Mouse (Mus musculus) CH12.LX (cell line): Measurements from ENCODE around the gene Shroom1. TPM values are rescaled to one million over a fixed set of nuclear protein-coding genes. Genes with fewer than 3 reads are reported as not detected.

Source experiments
- DNase-seq: peaks from one replicate; pipeline ENCODE4 v3.0.0-alpha.2; 2013; ENCODE audit errors: extremely low read depth
- H3K27ac ChIP-seq: 2 replicates; pipeline ENCODE4 v1.5.1; 2012; ENCODE audit warnings: low read depth, mild to moderate bottlenecking, control low read depth, moderate library complexity; ENCODE audit not compliant: insufficient read depth
- H3K27me3 ChIP-seq: replicated peaks from 2 replicates; pipeline ENCODE3; 2012; ENCODE audit warnings: inconsistent platforms
- H3K36me3 ChIP-seq, 2 experiments: replicated peaks in 1 of 2; 2 replicates each; pipeline versions ENCODE3 to v1.6.1; 2012; ENCODE audit warnings: inconsistent platforms in 1 of 2, low read length in 1 of 2, mild to moderate bottlenecking in 1 of 2, mixed read lengths in 1 of 2, moderate library complexity in 1 of 2; ENCODE audit not compliant: control insufficient read depth in 1 of 2, insufficient read depth in 1 of 2
- H3K4me1 ChIP-seq, 2 experiments: 2 replicates each; pipeline ENCODE4 v1.6.1; 2012; ENCODE audit warnings: inconsistent platforms in 1 of 2, moderate library complexity in 1 of 2; ENCODE audit not compliant: insufficient read depth in 2 of 2, control insufficient read depth in 1 of 2
- H3K4me2 ChIP-seq: 2 replicates; pipeline ENCODE4 v1.6.1; 2012; ENCODE audit warnings: low read depth, mild to moderate bottlenecking, control low read depth; ENCODE audit not compliant: poor library complexity, insufficient read depth, severe bottlenecking
- H3K4me3 ChIP-seq, 3 experiments: fragments of 150-350 bp in 1 of 3; sonication (generic) in 1 of 3; replicated peaks in 1 of 3; 2 replicates each; pipeline versions ENCODE3 to v1.5.1; 2011 to 2012; ENCODE audit warnings: low read depth in 2 of 3, low read length in 2 of 3, mild to moderate bottlenecking in 2 of 3, moderate library complexity in 2 of 3, control low read depth in 1 of 3, improper control_type of control experiment in 1 of 3, inconsistent platforms in 1 of 3, mixed read lengths in 1 of 3; ENCODE audit not compliant: poor library complexity in 1 of 3
- H3K79me2 ChIP-seq: replicated peaks from 2 replicates; pipeline ENCODE4 v1.6.1; 2012; ENCODE audit warnings: mild to moderate bottlenecking, moderate library complexity; ENCODE audit not compliant: control insufficient read depth, poor library complexity, insufficient read depth, severe bottlenecking; ENCODE audit errors: extremely low read depth
- H3K9ac ChIP-seq: 2 replicates; pipeline ENCODE4 v1.6.1; 2012; ENCODE audit warnings: low read depth, mild to moderate bottlenecking, control low read depth, moderate library complexity; ENCODE audit not compliant: insufficient read depth
- H3K9me3 ChIP-seq: replicated peaks from 2 replicates; pipeline ENCODE3; 2012; ENCODE audit warnings: low read length, inconsistent platforms, mixed read lengths
- BHLHE40 ChIP-seq: IDR thresholded peaks from 2 replicates; pipeline ENCODE4 v1.6.1; 2011; ENCODE audit warnings: mild to moderate bottlenecking, low read depth, low read length, improper control_type of control experiment
- CHD2 ChIP-seq: IDR thresholded peaks from 2 replicates; pipeline ENCODE4 v1.6.1; 2011; ENCODE audit warnings: low read length, improper control_type of control experiment
- CTCF ChIP-seq, 2 experiments: IDR thresholded peaks in 1 of 2; conservative IDR thresholded peaks in 1 of 2; 2 replicates each; pipeline ENCODE4 v1.5.1; 2011 to 2012; ENCODE audit warnings: low read depth in 2 of 2, low read length in 2 of 2, improper control_type of control experiment in 1 of 2, inconsistent platforms in 1 of 2, mild to moderate bottlenecking in 1 of 2, moderate library complexity in 1 of 2
- ETS1 ChIP-seq: conservative IDR thresholded peaks from 2 replicates; pipeline ENCODE4 v1.6.1; 2012; ENCODE audit warnings: low read depth, mild to moderate bottlenecking, inconsistent platforms, low read length, improper control_type of control experiment, moderate library complexity
- HCFC1 ChIP-seq: IDR thresholded peaks from 2 replicates; pipeline ENCODE4 v1.6.1; 2012; ENCODE audit warnings: low read depth, mild to moderate bottlenecking, inconsistent platforms, low read length, improper control_type of control experiment
- JUN ChIP-seq: IDR thresholded peaks from 2 replicates; pipeline ENCODE4 v1.6.1; 2011; ENCODE audit warnings: low read depth, mild to moderate bottlenecking, low read length, improper control_type of control experiment, moderate library complexity; ENCODE audit not compliant: insufficient read depth
- JUND ChIP-seq: conservative IDR thresholded peaks from 2 replicates; pipeline ENCODE4 v1.6.1; 2011; ENCODE audit warnings: low read depth, low read length, improper control_type of control experiment
- KAT2A ChIP-seq: IDR thresholded peaks from 2 replicates; pipeline ENCODE4 v1.6.1; 2012; ENCODE audit warnings: low read length, improper control_type of control experiment, inconsistent platforms; ENCODE audit not compliant: insufficient replicate concordance
- MAX ChIP-seq: IDR thresholded peaks from 2 replicates; pipeline ENCODE4 v1.6.1; 2011; ENCODE audit warnings: low read length, improper control_type of control experiment
- MAZ ChIP-seq: IDR thresholded peaks from 2 replicates; pipeline ENCODE4 v1.6.1; 2012; ENCODE audit warnings: low read depth, mild to moderate bottlenecking, inconsistent platforms, low read length, improper control_type of control experiment, moderate library complexity
- MEF2A ChIP-seq: IDR thresholded peaks from 2 replicates; pipeline ENCODE4 v1.6.1; 2014; ENCODE audit warnings: low read depth, mild to moderate bottlenecking, inconsistent platforms, low read length, improper control_type of control experiment, borderline replicate concordance
- MXI1 ChIP-seq: IDR thresholded peaks from 2 replicates; pipeline ENCODE4 v1.6.1; 2011; ENCODE audit warnings: mild to moderate bottlenecking, low read depth, low read length, improper control_type of control experiment
- MYC ChIP-seq: IDR thresholded peaks from 2 replicates; pipeline ENCODE4 v1.6.1; 2011; ENCODE audit warnings: low read depth, mild to moderate bottlenecking, improper control_type of control experiment, low read length
- NELFE ChIP-seq: IDR thresholded peaks from 2 replicates; pipeline ENCODE4 v1.6.1; 2011; ENCODE audit warnings: low read depth, low read length, improper control_type of control experiment
- NRF1 ChIP-seq: IDR thresholded peaks from 2 replicates; pipeline ENCODE4 v1.6.1; 2014; ENCODE audit warnings: low read depth, mild to moderate bottlenecking, inconsistent platforms, low read length, improper control_type of control experiment, moderate library complexity
- POLR2A ChIP-seq: IDR thresholded peaks from 2 replicates; pipeline ENCODE4 v1.6.1; 2011; ENCODE audit warnings: low read depth, mild to moderate bottlenecking, improper control_type of control experiment, low read length
- SIN3A ChIP-seq: IDR thresholded peaks from 2 replicates; pipeline ENCODE4 v1.6.1; 2012; ENCODE audit warnings: low read length, improper control_type of control experiment, inconsistent platforms
- TCF12 ChIP-seq: IDR thresholded peaks from 2 replicates; pipeline ENCODE4 v1.6.1; 2014; ENCODE audit warnings: low read depth, mild to moderate bottlenecking, inconsistent platforms, low read length, improper control_type of control experiment
- UBTF ChIP-seq: IDR thresholded peaks from 2 replicates; pipeline ENCODE4 v1.6.1; 2012; ENCODE audit warnings: low read depth, mild to moderate bottlenecking, inconsistent platforms, low read length, improper control_type of control experiment, moderate library complexity
- ZKSCAN1 ChIP-seq: IDR thresholded peaks from 2 replicates; pipeline ENCODE4 v1.6.1; 2012; ENCODE audit warnings: low read depth, inconsistent platforms, low read length, improper control_type of control experiment, borderline replicate concordance
- dilution Hi-C: fragments of 300-500 bp; cut with MboI; formaldehyde crosslinking; loops from 2 replicates; pipeline ENCODE4 v1.14.3; 2020; ENCODE audit warnings: low sequenced_read_pairs; ENCODE audit not compliant: extremely low pct_unique_long_range_greater_than_20kb, extremely low pct_ligation_motif_present
- in situ Hi-C: fragments of 300-500 bp; cut with MboI; formaldehyde crosslinking; loops from 3 replicates; pipeline ENCODE4 v1.14.3; 2019; ENCODE audit warnings: low sequenced_read_pairs, low pct_ligation_motif_present, low pct_unique_long_range_greater_than_20kb, mixed read lengths
- polyA plus RNA-seq: library from polyadenylated mRNA; unstranded; fragments of >175 nt; gene quantifications from 2 replicates; pipeline ENCODE4 v1.2.1, GENCODE M21; 2012; ENCODE audit warnings: low read depth; ENCODE audit not compliant: insufficient read length
- total RNA-seq, 2 experiments: library from RNA; depleted of rRNA; stranded (reverse); fragments of 300-350 nt in 1 of 2; fragments of >200 nt in 1 of 2; gene quantifications; 2 replicates each; pipeline ENCODE4 v1.2.3; 2012 to 2014

Gene Shroom1
- total and polyA plus RNA-seq, 3 experiments, result not detected

GRCm38 (mm10) chr11:53430670-53431346 is 26.2 kb upstream of the Shroom1 start, which contains the start of the genes Uqcrq and Gdf9 (continued):
- TF ChIP-seq MEF2A, result no peak; the same call in 1 of the 2 replicates
- peak; percentile 80 for TF ChIP-seq BHLHE40
- peak; percentile 86 for TF ChIP-seq HCFC1
- peak; percentile 52; the same call in 1 of the 2 replicates for TF ChIP-seq JUN
- no peak for TF ChIP-seq ZKSCAN1

- no peak for DNase-seq
- H3K9me3 ChIP-seq, result no peaks in the 10 kb centered on the region
- peaks cover 12 to 26% of the 10 kb centered on the region in 2 experiments for H3K36me3 ChIP-seq
- H3K4me3 ChIP-seq, result peak overlapping the region; percentile 28 to 49 (median 44)
- H3K4me2 ChIP-seq, result peak overlapping the region; percentile 63
- in situ Hi-C loops (no loop called here), dilution Hi-C loops (no loop called here)
- H3K27me3 ChIP-seq, result peaks cover 3% of the 10 kb centered on the region
- H3K4me1 ChIP-seq, result peaks cover 14 to 28% of the 10 kb centered on the region in 2 experiments
- TF ChIP-seq ETS1, result no peak
- 0 out of 2 replicates have a peak, but pooled peaks have one; percentile 45 for TF ChIP-seq MXI1
- 0 out of 2 replicates have a peak, but pooled peaks have one; percentile 53 for TF ChIP-seq NELFE
- peaks cover 18% of the 10 kb centered on the region for H3K79me2 ChIP-seq
- H3K27ac ChIP-seq, result no peak overlapping the region
- H3K9ac ChIP-seq, result 0 out of 2 replicates have a peak overlapping the region, but pooled peaks have one; percentile 14
These were observed 25.5 kb upstream of the Shroom1 start for GRCm38 (mm10) chr11:53431347-53432056.

DNA sequence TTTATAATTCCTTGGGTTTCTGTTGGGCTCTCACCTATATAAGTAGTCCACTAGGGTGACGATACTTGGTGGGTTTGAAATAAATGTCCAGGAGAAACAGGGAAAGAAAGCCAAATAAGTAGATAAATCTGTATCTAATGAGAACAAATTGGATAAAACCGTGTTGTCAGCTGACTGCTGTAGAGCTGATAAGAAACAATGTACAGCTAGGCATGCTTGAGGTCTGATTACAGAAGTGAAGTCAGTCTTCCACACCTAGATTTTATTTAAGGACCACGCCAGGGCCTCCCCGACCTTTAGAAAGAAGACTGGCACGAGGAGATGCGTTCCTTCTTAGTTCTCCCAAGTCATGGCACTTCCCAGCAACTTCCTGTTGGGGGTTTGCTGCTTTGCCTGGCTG is 23.9 kb upstream of the Shroom1 start:
- Histone ChIP-seq H3K36me3 (peaks cover 9 to 15% of the 10 kb centered on the region in 2 experiments), H3K4me3 (no peak overlapping the region), H3K27ac (no peak overlapping the region), H3K27me3 (peaks cover 3% of the 10 kb centered on the region), H3K4me1 (peaks cover 17 to 33% of the 10 kb centered on the region in 2 experiments), H3K9ac (no peak overlapping the region), H3K4me2 (no peak overlapping the region), H3K9me3 (no peaks in the 10 kb centered on the region), H3K79me2 (peaks cover 18% of the 10 kb centered on the region)
- no peak for DNase-seq
- dilution Hi-C loops, result no loop called here
- in situ Hi-C loops, result no loop called here
- TF ChIP-seq ZKSCAN1 (no peak), MYC (no peak), TCF12 (no peak), SIN3A (no peak), NRF1 (no peak), POLR2A (no peak), MAZ (no peak), NELFE (no peak), CTCF (conservative IDR thresholded peaks at IDR 0.05 in 1 of 2, IDR thresholded peaks at IDR 0.05 in 1 of 2; ENCODE audit: low read depth in 2 of 2, low read length in 2 of 2) (no peak), UBTF (no peak), MAX (no peak), JUN (no peak), CHD2 (no peak), MEF2A (no peak), JUND (no peak), KAT2A (no peak)
